Mouse (Mus musculus): Measurements from ENCODE around the gene Vps52. TPM values are rescaled to one million over a fixed set of nuclear protein-coding genes. Genes with fewer than 3 reads are reported as not detected.

Gene Vps52
- polyA plus RNA-seq, 2 experiments from 2014 or later, result 27.4 to 47.4 TPM

DNA sequence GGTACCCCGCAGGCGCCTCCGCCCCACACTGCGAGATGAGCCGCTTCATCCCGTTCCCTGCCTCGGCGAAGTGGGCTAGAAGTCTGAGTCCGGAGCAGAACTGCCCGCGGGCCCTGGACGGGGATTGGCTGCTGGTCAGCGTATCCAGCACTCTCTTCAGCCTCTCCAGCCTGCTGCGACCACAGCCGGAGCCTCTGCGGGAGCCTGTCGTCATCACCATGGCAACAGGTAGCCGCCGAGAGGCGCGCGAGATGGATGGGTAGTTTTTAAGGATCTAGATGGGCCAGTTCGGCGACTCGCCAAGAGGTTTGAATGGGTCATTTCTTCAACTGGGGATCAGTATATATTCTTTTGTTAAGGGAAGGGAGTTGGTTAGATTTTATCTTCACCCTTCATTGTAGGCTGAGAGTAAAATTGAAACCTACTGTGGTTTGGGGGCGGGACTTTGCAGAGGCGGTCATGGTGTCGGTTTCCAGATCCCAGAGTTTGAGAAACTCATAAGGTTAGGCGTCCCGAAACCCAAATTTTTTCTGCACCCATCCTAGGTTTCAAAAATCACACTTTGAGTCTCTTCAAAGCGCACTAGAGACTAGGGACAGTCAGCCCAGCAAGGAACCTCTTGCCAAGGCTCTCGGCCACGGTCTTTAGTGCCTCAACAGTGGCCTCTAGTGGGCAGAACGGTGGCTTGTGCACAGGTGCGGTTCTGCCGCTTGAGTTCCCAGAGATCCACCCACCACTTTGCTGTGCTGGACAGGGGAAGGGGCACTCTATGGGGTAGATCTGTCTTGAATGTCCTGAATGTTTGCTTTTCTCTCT lies 35.1 kb upstream of the Vps52 start:
- peak; percentile 37 for ATAC-seq

DNA sequence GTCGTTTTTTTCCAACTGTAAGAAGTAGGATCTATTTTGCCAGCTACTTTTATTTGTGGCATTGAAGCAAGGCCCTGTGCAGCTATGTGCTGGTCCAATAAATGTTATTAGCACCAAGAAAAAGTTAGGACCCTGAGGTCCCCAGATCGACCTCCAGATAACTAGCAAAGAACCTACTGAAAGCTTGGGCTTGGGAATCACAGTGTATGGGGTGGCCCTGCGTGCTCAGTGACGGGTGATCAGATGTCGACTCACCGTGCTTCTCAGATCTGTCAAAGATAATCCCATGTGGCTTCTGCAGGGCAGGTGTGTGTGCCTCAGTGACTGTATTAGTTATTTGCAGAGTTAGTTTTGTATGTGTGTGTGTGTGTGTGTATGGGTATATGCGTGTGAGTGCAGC lies 34.3 kb upstream of the Vps52 start:
- no peak for ATAC-seq

DNA sequence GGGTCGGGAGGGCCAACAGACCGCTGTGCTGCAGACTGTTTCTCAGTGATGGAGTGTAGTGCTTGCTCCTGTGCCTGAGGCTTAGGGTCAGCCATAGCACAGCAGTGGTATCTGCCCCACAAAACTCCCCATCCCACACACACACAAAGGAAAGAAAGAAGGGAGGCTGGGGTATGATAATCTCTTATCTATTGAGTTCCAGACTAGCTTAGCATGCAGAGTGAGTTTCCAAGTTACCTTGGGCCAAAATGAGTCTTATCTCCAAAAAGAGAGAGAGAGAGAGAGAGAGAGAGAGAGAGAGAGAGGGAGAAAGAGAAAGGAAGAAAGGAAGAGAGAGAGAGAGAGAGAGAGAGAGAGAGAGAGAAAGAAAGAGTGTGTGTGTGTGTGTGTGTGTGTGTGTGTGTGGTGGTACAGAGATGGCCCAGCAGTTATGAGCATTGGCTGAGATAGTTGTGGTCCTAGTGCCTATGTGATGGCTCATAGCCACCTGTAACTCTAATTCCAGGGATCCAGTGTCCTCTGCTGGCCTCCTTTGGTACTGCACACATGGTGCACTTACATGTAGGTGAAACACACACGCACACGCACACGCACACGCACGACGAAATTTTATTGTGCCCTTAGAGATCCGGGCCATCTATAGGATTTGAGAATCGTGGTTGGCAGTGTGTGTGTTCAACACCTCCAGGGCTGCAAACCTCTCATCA lies 30.9 kb upstream of the Vps52 start:
- ATAC-seq, result no peak

DNA sequence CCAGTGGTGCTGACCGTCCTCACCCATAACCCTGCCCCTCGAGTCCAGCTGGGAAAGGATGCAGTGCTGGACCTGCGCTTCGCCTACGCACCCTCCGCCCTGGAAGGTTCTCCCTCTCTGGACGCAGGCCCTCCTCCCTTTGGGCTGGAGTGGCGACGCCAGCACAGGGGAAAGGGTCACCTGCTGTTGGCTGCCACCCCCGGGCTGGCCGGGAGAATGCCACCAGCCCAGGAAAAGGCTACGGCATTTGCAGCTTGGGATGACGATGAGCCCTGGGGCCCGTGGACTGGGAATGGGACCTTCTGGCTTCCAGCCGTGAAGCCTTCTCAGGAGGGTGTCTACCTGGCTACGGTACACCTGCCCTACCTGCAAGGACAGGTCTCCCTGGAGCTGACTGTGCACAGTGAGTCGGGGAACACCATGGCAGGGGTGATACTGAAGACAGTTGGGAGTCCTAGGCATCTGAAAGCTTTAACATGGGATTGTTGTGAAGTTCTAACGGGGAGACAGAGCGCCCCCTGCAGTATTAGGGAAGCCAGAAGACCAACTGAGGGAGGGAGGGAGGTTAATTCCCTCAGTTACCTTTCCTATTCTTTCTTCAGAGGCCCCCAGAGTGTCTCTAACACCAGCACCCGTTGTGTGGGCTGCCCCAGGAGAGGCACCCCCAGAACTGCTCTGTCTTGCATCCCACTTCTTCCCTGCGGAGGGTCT lies 30.1 kb upstream of the Vps52 start:
- ATAC-seq, result no peak

DNA sequence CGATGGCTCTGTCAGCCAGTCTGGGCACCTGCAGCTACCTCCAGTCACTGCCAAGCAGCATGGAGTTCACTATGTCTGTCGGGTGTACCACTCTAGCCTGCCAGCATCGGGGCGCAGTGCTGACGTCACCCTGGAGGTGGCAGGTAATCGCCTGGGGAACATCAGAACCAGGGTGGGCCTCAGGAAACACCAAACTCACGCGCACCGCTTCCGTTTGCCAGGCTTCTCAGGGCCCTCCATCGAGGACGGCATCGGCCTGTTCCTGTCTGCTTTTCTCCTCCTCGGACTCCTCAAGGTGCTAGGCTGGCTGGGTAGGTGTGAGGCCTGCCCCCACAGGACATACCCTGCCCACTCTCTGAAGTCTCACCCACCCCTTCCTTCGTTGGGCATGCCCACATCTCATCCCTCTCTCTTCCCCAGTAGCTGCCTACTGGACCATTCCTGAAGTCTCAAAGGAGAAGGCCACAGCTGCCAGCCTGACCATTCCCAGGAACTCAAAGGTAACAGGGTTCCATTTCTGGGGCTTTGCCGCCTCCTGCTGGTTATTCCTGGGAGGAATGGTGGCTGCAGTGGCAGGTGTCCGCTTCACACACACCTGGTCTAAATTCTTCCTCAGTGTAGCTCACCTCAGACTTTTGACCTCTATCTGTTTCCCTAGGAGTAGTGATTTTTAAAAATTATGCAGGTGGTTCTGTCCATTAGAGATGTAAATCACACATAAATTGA lies 29.2 kb upstream of the Vps52 start:
- no peak for ATAC-seq

DNA sequence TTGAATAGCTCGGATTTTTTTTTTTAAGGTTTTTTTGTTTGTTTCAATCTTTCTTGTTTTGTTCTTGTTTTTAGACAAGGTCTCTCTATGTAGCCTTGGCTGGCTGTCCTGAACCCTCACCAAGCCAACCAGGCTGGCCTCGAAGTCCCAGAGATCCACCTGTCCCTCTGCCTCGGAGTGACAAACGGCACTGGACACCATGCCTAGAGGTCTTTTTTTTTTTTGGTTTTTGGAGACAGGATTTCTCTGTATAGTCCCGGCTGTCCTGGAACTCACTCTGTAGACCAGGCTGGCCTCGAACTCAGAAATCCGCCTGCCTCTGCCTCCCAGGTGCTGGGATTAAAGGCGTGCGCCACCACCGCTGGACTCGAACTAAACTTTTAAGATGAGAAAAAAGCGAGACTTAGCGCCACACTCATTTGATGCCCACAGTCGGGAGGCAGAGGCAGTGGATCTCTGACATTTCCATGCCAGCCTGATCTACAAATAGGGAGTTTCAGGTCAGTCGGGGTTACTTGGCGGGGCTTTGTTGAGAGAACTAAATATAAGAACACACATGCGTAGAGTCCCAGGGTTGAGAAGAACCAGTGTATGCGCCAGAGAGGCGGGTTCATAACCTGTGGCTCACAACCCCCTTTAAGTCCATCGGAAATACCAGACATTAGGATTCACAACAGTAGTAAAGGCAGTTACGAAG lies 27.2 kb upstream of the Vps52 start:
- no peak for ATAC-seq

DNA sequence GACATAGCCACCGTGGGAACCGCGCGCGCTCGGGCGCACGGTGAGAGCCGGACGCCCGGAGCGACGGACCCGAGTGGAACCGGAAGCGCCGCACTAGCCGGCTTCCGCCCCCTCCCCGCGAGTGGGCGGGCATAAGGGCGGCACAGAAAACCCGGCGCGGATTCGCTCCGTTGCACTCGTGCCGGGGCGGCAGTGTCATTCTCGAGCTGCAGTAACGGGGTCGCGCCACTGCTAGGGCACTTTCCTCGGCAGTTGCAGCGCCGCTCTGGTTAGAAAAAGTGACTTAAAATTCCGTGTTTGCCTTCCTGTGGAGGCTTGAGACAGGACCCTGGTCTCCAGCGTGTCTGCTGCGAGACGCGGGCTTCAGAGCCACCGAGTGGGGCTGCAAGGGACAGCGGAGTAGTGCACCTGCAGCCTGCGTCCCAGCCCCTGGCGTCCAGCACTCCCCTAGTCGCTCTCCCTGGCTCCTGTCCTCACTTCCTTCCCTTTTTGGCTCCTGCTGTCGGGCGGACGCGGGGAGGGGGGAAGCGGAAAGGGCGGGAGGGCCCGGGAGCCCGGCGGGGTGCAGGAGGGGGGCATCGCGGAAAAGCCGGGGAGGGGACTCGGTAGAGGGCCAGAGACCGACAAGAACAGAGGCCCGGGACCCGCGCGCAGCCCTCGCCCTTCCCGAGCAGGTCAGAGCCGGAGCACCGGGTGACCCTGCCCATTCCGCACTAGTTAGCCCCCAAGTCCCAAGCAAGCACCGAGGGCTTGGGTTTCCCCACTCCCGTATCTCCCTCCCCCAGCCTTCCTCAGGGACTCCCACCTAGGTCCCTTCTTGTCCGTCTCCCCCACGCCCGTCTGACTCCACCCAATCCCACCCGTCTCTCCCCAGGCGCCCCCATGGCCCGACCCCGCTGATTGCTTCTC lies 26.0 kb upstream of the Vps52 start, which contains the start of gene Rgl2:
TSS of gene Rgl2 (plus strand) at position 173 of the 909 bp plus-strand sequence.
- ATAC-seq, result peak; percentile 64

DNA sequence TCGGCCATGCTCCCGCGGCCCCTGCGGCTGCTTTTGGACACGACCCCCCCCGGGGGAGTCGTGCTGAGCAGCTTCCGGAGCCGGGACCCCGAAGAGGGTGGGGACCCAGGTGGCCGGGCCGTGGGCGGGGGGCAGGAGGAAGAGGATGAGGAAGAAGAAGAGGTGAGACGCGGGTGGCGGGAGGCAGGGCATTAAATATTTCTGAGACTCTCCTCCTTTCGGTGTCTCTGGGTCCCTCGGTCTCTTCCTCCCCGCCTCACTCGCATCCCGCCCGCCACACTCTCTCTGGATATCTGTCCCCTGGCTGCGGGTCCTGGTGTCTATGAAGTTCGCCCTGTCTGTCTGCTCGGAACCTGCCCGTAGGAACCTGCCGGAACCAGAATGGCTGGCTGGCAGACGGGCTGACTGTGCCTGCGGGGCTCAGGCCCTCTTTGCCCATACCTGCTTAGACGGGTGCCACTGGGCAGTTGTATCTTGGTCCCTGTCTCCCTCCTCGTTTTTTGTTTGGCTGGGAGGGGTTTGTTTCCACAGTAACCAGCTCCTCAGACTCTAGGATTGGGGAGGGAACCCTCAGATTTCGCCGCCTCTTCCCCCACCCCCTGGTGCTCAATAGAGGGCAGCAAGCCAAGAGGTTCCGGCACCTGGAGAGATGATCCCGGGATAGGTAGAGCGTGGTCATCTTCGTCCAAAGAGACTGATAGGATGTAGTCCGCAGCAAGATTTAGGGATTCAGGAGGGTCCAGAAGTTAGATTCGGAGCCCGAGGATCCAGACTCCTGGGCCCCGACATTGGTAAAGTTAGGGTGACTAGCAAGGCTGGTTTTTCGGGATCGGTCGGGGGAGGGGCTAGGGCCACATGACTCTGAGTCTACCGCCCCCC lies 25.1 kb upstream of the Vps52 start:
- ATAC-seq, result peak; percentile 26

DNA sequence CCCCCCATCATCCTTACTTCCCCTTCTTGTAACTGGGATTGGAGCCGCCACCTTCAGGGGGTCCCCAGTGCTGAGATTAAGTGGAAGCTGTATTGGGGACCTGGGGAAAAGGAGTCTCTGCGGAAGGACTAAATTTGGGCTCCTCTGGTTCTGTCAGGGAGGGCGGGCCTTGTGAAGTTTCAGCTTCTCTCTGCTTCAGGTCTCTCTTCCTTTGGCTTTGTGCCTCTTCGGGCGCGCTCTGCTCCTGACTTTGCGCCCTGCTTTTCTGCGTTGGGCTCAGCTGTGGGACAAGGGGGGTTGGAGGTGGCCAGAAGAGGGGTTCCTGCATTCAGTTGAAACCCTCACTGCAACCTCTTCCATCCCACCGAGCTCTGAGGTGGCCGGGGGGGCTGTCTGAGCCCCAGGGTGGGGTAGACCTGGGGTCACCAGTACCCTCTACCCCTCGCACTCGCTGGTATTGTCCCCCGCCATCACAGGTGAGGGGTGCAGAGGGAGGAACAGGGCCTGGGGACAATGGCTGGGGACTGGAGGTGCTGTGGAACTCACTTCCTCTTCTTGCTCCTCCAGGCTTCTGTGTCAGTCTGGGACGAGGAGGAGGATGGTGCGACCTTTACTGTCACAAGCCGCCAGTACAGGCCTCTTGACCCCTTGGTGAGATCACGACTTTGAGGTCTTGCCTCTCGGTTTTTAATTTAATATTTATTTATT lies 24.3 kb upstream of the Vps52 start:
- peak; percentile 38 for ATAC-seq

DNA sequence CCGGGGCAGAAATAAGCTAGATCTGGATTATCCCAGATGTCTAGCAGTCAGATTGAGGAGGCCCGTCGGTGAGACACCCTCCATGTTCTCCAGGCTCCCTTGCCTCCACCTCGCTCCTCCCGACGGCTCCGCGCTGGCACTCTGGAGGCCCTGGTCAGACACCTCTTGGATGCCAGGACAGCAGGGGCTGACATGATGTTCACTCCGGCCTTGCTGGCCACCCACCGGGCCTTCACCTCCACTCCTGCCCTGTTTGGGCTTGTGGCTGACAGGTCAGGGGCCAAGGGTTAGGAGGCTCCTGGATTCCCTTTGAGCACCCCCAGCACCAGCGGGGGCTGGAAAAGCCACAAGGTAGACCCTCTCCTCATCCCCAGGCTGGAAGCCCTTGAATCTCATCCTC lies 23.7 kb upstream of the Vps52 start:
- ATAC-seq, result no peak

DNA sequence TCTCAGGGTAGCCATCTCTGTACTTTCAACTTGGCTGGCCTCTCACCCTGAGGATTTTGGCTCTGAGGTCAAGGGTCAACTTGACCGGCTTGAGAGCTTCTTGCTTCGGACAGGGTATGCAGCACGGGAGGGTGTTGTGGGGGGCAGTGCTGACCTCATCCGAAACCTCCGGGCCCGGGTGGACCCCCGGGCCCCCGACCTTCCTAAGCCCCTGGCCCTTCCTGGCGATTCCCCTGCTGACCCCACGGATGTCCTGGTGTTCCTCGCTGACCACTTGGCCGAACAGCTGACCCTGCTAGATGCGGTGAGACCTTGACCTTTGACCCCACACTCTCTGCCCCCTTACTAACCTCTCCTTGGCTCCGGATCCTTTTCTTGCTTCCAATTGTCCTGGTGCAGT lies 23.2 kb upstream of the Vps52 start:
- ATAC-seq, result no peak

DNA sequence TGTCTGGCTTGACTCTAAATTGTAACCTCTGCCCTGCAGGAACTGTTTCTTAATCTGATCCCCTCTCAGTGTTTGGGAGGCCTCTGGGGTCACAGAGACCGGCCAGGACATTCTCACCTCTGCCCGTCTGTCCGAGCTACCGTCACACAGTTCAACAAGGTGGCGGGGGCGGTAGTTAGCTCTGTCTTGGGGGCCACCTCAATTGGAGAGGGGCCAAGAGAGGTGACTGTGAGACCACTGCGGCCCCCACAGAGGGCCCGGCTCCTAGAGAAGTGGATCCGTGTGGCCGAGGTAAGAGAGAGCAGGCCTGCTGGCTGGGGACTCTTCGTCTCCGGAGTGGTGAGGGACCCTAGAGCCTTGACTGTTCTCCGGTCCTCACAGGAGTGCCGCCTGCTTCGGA lies 22.6 kb upstream of the Vps52 start:
- ATAC-seq, result no peak

DNA sequence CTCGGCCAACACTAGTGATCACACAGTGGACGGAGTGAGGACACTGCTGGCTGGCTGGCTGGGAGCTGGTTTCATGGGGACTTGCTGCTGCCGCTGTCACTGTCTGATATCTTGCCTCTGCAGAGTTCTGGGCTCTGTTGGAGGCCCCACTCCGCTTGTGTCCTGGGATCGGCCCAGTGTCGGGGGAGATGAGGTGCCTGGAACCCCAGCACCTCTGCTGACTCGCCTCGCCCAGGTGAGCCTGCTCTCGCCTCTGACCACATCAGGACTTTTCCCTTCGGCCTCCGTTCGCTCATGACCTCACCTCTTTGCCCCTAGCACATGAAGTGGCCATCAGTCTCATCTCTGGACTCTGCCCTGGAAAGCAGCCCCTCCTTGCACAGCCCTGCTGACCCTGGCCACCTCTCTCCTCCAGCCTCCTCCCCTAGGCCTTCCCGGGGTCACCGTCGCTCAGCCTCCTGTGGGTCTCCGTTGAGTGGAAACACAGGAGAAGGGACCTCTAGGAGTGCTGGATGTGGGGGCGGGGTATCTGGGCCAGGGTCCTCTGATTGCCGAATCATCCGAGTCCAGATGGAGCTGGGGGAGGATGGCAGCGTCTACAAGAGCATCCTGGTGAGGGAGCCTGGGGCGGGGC lies 20.1 kb upstream of the Vps52 start:
- ATAC-seq, result no peak

DNA sequence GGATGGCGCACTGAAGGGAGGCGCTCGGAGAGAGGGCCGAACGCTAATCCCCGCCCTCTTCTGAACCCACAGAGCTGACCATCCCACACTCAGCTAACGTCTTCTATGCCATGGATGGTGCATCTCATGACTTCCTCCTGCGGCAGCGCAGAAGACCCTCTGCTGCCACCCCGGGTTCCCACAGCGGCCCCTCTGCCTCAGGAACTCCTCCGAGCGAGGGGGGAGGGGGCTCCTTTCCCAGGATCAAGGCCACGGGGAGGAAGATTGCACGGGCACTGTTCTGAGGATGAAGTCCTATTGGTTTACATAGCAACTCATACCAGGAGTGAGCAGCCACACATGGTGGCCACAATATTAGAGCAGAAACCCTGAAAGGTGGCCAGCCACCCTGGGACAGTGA lies 18.6 kb upstream of the Vps52 start:
- no peak for ATAC-seq

DNA sequence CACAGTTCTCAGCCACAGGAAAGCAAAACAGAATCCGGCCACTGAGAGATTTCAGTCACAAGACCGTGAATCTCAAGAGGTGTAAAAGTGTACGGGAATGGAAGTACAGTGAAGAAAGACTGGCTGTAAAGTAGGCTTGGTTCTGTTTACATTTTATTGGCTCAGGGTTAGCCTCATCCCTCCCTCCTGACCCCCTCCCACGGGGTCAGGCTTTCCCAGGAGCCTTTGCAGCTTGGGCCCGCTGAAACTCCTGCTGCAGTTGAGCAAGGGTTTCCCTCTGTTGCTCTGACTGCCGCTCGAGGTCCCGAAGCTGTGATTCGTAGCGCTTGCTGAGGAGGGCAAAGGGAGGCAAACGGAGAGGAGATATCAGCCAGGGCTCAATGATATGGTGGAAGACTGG lies 16.8 kb upstream of the Vps52 start:
- ATAC-seq, result no peak

DNA sequence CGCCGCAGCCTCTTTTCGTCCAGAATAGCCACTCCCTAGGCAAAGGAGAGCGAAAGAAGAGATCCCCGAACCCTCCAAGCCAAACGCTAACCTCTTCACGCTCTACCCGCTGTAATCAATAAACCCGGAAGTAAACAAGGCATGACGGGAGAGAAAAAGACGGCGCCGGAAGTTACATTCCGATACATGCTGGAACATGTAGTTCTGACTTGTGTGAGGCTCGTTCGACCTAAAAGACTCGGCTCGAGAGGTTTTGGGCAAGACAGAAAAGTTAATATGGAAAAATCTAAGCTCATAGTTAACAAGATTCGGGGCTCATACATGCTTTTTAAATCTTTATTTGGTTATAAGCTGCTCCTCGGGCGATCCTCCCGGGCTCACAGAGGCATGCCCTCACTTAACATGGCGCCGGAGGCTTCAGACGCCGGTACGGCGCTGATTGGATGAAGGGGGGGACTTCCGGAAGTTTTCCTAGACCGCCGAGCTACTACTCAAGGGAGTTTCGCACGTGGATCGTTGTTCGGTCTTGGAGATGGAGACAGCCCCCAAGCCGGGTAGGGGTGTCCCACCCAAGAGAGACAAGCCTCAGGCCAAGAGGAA lies 15.3 kb upstream of the Vps52 start, which contains the start of the genes Pfdn6 and Wdr46:
TSS of gene Pfdn6 (minus strand) at position 138 of the 600 bp plus-strand sequence.
TSS of gene Wdr46 (plus strand) at position 455 of the 600 bp plus-strand sequence.
- peak; percentile 97 for ATAC-seq

DNA sequence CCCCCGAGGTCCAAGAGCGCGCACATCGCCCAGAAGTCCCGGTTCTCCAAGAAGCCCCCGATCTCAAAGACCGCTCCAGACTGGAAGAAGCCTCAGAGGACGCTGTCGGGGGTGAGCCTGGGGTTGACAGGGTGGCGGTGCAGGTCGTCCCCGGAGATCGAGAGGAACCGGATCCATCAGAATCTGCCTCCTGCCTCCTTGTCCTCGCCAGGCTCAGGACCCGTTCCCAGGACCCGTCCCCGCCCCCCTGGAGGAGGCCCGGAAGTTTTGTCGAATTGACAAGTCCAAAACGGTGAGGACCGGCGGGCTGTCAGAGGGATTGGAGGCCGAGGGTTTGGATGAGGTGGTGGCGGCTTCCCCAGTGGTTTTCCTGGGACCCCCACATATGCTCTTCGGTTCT lies 14.6 kb upstream of the Vps52 start:
- no peak for ATAC-seq

DNA sequence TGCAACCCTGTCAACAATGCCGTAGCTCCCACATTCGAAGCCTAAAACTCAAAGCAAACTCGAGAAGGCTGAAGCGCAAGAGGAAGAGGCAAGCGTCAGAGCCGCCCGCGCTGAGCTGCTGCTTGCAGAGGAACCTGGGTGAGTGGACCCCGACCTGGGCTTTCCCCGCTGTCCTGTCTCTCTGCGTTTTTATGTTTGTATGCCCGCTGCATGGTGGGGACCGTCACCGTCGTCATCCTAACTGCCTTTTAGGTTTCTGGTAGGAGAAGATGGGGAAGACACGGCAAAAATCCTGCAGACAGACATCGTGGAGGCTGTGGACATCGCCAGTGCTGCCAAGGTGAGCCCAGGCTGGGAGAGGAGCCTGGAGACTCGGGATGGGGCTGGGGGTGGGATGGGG lies 14.2 kb upstream of the Vps52 start:
- no peak for ATAC-seq
